Mouse (Mus musculus) cerebellum, adult 11-12 months (tissue): Measurements from ENCODE around the gene Serinc3.

ENCODE experiments used
- DNase-seq: peaks from one replicate; pipeline ENCODE4 v3.0.0; 2022

Serinc3 gene

GRCm38 (mm10) chr2:163620451-163620850, 24.5 kb downstream of the Serinc3 start:
- no peak for DNase-seq

DNA sequence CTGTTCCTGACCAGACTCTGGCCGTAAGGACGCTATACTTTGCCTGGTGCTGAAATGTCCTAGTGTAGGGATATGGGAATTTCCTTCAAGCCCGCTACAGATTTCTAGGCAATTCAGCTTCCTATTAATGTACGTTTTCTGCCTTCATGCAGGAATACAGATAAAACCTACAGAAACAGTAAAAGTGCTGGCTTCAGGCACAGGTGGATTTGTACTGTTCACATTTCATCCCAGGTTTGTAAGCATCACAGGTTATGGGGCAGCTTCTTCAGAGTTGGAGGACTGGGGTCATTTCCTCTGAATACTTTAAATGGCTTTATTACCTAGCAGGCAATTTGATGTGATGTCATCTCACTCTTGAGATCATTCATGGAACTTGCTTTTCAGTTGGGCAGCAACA, 27.1 kb downstream of the Serinc3 start:
- DNase-seq = no peak

DNA sequence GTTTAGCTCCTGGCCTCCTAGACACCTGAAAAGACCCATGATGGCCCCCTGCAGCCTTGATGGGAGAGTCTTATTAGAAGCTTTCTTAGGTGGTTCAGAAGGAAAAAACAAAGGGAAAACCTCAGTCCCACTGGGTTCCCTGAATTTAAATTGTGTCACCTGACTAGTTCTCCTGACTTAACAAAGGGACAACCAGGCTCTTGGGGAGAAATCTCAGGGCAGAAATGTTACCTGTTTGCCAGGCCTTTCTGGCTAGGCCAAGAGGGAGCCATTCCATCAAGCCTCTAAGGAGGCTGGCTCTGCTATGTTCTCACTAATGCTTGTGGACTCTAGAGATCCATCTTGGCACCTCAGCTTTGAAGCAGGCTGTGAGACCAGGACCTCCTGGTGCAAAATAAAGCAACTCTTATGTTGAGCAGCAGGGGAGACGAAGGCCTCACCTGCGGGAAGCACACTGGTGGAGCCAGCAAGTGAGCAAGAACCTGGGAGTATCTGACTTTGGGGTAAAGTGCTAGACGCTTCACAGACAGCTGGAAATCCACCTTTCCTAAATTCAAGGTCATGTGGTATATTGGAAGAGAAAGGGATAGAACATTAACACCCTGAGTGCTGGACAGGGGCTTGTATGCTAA, 27.6 kb downstream of the Serinc3 start:
- no peak for DNase-seq

DNA sequence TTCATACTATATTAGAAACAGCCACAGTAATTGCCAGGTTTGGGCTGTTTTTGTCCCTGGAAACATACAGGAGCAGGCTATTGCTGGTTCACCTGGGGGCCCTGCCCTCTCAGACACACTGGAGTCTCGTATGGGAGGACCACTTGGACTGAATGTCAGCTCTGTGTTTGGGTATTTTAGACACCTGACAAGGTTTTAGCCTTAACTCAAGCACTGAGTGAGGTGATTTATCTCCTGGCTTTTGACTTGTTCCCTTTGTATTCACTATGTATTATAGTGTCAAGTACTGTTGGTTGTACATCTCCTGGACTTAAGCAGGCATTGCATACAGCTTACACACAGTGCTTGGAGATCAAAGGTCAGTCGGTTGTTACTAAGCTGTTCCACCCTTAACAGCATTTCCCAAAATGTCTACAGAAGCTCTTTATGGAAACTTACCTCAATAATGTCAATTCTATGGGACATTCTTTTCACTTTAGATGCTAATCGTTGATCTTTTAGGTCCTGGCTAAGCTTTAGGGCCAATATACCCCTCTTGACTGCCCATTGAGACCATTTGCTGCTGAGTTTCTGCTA, 28.2 kb downstream of the Serinc3 start:
- no peak for DNase-seq

DNA sequence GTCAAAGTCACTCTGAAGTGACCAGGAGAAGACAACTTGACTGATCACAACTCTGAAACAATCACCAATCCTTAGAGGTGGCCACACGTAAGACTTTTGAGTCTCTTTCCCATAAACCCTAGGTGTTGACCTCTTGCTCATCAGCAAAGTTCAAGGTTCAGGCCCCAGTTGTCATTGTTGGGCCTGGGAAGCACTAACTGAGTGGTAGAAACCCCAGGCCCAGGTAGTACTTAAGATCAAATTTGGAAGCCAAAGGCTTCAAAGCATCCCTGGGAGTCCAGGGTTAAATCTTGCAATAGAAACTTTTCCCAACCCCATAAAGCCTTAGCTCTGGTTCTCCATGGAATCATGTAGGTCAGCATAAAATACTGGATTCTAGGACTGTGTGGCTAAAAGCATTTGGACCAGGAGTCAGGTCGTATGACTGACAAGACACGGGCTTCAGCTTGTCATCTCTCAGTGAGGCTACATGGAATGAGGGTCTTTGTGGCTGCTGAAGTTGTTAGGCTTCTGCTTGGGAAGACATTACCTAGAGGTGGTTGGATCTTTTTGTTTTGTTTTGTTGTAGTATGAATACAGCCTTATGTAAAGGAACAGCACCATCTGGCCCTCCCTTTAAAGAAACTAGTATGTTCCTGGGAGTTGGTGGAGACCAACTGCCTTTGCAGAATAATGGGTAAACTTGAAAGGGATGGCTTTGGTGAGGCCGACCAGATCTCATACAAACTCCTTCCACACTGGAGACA, 28.9 kb downstream of the Serinc3 start:
- no peak for DNase-seq

DNA sequence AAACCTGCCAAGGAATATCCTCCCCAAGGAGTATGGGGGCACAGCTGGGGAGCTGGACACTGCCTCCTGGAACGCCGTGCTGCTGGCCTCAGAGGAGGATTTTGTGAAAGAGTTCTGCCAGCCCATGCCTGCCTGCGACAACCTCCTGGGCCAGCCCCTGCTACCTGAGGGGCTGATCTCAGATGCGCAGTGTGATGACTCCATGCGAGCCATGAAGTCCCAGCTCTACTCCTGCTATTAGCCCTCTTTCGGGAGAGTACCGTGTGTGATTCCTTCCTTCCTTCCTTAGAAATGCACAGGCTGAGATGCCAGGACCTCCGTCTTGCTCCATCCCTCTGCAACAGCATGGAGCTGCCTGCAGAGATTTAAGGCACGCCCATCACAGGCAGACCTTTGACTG, 29.5 kb downstream of the Serinc3 start:
- no peak for DNase-seq

GRCm38 (mm10) chr2:163613990-163614389, 30.9 kb downstream of the Serinc3 start:
- DNase-seq = no peak

GRCm38 (mm10) chr2:163613206-163613605, 31.7 kb downstream of the Serinc3 start:
- no peak for DNase-seq

DNA sequence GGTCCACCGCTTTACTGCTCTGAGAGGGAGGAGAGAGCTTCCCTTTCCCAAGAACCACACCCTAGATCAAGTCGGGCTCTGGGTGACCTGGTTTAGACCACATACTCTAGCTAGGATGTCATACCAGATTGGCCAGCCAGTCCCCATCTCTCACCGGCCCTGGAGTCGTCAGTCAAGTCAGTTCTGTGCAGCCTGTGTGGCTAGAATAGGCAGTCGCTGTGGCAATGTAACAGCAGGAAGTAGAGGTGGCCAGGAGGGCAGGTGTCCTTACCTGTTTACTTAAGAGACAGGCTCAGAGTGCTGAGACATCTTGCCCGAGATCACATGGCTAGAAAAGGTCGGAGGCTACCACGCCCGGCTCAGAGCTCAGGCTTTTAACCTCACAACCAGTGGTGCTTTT, 33.8 kb downstream of the Serinc3 start:
- no peak for DNase-seq

DNA sequence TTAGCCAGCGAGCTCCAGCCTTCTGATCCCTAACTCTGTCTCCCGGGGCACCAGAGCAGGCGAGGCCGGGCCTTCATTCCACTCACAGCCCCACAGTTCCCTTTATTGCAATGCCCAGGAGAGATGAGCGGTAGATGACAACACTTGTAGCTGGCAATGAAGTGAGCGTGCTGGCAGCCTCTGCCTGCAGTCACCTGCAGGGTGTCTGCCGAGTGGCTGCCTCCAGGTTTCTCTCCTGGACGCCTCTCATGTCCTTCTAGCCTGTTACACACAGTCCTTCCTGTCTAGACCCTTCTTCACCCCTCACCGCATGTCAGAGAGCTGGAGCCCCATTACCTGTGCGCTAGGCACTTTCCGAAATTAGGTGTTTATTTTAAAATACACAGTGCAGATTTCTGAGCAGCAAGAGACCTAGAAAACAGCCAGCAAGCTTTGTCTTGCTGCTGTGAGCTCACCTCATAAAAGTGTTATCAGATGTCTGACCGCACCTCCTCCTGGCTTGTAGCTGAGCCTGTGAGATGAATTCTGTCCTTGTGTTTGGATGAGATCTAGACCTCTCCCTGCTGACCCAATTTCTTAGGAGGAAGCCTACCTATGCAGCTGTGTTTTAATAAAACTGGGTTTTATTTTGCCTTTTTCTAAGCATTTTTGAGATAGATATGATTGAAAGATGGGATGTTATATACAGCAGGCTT, 35.5 kb downstream of the Serinc3 start:
- peak; percentile 54 for DNase-seq

GRCm38 (mm10) chr2:163608008-163608407, 36.9 kb downstream of the Serinc3 start:
- DNase-seq = no peak

- no peak for DNase-seq
These were observed 38.8 kb downstream of the Serinc3 start for GRCm38 (mm10) chr2:163606161-163606560.

GRCm38 (mm10) chr2:163602101-163602971, 42.6 kb downstream of the Serinc3 start, which contains the start of gene Ttpal:
Gene Ttpal (plus strand): TSS chr2:163602314.
- DNase-seq = peak; percentile 86

GRCm38 (mm10) chr2:163601712-163602100, 43.2 kb downstream of the Serinc3 start:
- no peak for DNase-seq

DNA sequence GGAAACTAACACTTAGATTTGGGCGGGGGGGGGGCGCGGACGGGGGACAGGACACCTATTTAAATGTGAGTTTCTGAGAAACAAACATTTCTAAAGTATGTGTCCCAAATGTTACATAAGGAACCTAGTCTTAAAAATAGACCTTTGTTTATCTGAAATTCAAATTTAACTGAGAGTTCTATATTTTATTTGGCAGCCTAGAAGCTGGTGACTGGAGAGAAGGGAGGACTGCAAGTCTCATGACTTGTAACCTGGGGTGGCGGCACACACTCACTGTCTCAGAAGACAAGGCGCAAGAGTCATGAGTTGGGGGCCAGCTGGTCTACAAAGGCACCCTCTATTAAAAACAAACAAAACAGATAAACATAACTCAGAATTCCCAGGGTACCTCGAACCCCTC, 43.9 kb downstream of the Serinc3 start:
- DNase-seq = no peak

GRCm38 (mm10) chr2:163599226-163599625, 45.7 kb downstream of the Serinc3 start:
- peak; percentile 38 for DNase-seq

- no peak for DNase-seq
These were observed 47.3 kb downstream of the Serinc3 start for GRCm38 (mm10) chr2:163597661-163598060.

- DNase-seq = no peak
These were observed 48.1 kb downstream of the Serinc3 start for GRCm38 (mm10) chr2:163596873-163597155.

GRCm38 (mm10) chr2:163596057-163596872, 48.7 kb downstream of the Serinc3 start:
- no peak for DNase-seq

- DNase-seq = no peak
These were observed 49.8 kb downstream of the Serinc3 start for GRCm38 (mm10) chr2:163595119-163595518.

DNA sequence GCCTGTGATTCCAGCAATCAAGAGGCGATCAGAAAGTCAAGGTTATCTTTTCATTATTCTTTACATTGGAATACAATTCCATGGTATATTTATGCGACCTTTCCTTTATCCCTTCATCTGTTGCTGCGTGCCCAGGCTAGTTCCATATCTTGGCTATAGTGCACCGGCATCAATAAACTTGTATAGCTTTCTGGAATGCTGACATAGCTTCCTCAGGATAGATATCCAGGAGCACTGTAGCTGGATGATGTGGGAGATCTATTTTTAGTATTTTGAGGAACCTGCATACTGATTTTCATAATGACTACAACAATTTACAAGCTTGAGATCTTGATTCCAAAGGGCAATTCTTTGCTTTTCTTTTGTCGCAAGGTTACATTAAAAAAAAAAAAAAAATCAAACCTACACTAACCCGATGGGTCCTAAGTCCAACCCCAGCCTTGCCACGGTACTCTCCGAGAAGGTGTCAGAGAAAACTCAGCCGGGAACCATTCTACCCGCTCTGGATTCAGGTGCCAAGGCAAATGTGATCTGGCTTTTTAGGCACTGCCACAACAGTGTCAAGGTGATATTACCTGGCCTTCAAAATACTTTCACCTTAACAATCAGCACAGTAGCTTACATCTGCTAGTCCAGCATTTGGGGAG, 51.2 kb downstream of the Serinc3 start:
- no peak for DNase-seq
